Mouse (Mus musculus): ENCODE results near the gene Nkx3-2.

Nkx3-2 gene

DNA sequence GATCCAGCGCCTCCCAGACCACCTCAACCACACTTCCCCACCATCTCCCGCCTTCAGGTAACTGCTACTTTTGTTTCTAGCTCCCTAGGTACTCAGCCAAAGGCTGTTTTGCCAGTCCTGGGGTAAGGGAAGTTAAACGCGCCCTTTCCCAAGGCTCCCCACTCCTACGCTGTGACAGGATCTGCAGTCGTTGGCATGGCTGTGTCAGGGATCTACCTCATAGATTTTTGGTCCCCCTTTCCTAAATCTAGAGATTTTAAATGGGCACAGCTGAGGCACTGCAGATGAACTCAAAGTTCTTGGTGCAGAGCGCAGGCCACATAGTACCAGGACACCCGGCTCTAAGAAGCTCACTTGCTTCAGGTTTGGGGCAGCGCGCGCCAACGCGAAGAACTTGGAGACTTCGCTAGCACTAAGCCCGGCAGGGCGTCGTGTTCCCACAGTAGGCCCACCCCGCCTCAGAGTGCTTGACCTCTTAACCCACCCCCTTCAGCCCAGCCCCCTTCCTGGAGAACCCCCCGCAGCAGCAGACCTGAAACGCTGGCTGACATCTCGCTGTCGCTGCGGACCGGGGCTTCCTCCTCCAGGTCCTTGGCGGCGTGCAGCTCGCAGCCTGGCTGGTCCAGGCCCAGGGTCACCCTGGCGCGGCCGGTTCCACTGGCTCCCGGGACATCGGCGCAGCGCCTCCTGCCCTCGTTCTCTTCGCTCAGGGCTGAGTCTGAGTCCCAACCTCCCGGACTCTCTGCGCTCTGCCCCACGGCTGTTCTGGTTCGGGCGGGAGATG, 1.2 kb downstream of the Nkx3-2 start:
- in situ Hi-C loops (cut with MseI, MboI), result loop anchor here (10.0 kb wide), 1 partner anchor 638 kb away; no protein-coding TSS in a partner anchor

DNA sequence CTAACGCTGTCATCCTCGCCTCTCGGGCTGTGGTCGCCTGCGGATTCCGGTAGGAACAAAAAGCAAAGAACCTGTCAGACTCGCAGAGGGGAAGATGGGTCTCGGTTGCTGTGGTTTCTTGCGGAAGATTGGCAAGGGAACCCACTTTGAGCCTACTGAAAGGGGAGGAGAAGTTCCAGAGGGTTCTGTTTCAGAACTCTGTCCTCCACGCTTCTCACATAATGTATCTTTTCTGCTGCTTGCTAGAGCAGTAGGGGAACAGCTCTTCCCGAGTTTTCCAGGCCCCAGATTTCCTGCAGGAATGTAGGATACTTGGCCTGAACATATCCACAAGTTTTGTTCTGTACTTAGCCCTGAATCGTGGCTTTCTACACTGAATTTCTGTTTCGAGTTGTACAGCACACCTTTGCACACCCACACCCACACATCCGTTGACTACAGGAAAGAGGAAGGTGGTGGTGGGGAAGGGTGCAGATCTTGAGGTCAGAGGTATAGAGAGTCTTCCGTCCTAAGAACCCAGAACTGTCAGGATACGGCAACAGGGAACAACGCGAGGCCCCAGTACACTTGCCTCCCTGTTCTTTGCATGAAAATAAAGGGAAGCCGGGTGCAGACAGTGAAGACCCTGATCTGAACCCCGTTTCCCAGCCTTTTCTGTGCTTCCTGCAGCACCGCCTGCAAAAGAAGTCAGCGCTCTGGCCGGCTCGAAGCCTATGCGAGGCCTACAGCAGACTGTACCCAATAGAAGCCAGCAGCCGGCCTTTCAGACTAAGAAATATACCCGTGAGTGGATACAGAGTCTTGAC, 2.0 kb downstream of the Nkx3-2 start:
- in situ Hi-C loops (cut with MseI, MboI), result loop anchor here (10.0 kb wide), 1 partner anchor 638 kb away; no protein-coding TSS in a partner anchor

DNA sequence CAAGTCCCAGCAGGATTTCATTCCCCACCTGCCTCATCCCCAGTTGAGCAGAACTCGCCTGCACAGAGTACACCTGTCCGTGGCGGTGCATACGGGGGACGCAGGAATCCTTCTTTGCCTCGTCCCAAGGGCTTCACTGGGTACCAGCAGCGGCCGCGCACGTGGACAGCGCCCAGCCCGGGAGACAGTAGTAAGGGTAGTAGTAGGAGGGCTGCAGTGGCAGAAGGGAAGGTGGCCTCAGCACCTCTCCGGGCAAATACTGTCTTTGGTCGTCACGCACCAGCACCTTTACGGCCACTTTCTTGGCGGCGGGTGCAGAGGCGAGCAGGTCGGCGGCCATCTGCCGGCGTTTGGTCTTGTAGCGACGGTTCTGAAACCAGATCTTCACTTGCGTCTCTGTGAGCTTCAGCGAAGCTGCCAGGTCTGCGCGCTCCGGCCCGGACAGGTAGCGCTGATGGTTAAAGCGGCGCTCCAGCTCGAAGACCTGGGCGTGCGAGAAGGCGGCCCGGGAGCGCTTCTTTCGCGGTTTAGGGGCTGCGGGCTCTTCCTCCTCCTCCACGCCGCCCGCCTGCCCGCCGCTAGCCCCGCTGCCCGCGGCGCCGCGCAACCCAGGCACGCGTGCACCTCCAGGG, 2.7 kb downstream of the Nkx3-2 start:
- in situ Hi-C loops (cut with MseI, MboI), result loop anchor here (10.0 kb wide), 1 partner anchor 637 kb away; no protein-coding TSS in a partner anchor

DNA sequence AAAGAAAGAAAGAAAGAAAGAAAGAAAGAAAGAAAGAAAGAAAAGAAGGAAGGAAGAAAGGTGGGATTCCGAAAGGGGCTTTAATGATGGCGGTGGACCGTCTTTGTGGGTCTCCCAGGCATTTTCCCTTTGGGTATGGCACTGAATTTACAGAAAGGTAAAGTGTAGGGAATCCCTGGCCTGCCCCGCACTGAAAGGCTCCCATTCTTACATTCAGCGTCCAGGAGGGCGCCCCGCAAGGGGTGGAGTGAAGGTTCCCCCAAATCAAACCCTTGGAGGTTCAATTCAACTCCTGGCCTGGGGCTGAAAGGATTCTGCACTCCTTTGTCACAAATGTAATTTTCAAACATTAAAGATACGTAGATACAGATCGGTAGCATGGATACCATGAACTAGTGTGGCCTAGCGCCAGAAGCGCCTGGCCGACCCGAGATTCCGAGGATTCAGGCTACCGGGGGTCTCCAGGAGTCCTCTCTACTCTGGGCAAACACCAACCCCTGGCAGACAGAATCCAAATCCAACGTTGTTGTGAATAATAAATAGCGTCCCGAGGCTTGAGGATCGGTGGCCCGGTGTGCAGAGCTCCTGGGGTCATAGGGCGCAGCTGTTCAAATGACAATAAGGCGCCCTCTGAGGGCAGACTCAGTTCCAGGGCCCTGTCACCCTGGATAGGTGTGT, 3.3 kb downstream of the Nkx3-2 start:
- in situ Hi-C loops (cut with MseI, MboI), result loop anchor here (10.0 kb wide), 1 partner anchor 636 kb away; no protein-coding TSS in a partner anchor

DNA sequence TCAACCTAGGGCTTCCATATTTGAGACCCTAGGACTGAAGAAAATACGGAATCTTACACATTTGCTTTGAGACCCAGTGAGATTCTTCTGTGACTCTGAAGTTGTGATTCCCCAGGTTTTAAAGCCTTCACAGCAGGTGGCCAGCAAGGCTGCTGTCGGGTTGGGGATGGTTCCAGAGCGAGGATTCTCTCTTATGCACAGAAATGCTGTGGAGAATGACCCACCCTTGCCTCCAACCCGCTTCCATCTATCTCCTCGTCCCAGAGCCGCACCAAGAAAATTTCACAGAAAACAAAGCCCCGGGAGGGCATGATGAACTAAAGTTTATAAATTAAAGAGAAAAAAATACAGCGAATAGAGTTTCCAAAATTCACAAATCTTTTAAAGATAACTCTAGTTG, 4.2 kb downstream of the Nkx3-2 start:
- in situ Hi-C loops (cut with MseI, MboI), result loop anchor here (10.0 kb wide), 1 partner anchor 635 kb away; no protein-coding TSS in a partner anchor

DNA sequence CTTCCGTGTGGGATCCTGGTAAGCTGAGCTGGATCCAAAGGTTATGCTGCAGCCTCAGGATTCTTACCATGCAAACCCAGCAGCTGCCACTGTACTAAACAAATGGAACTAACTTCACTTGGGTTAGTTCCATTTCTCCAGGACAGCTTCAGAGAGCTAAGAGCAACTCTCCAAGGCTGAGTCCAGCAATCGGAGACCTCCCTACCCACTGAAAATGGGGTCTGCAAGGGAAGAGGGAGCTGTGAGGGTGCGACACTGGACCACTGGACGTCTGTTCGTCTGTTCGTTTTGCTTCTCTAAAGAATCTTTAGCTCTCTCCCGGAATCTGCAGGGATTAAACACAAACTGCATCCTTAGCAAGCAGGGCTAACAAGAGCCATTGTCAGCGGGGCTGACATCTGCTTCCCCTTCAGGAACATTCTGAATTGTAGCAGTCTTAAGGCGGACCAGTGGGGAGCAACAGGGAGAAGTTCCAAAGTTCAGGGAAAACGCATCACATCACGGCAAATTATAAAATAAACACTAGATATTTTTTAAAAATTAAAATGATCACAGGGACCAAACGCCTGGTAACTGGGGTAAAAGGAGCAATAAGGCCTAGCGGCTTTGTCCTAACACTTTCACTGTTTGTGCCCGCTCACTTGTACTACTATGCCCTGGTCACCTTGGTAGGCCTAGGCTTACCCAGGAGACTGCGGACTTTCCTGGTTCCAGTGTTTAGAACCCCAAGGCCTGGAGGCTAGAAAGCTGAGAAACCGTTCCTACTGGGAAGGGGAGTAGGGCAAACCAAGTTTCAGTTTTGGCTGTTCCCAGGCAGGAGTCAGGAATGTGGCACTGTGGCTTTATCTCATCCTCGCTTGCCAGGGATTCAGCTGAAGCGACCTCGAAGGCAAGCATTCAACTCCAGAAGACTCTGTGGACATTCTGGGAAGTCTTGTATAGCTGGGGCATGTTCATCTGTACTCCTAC, 5.3 kb downstream of the Nkx3-2 start:
- in situ Hi-C loops (cut with MseI, MboI), result no loop called here

DNA sequence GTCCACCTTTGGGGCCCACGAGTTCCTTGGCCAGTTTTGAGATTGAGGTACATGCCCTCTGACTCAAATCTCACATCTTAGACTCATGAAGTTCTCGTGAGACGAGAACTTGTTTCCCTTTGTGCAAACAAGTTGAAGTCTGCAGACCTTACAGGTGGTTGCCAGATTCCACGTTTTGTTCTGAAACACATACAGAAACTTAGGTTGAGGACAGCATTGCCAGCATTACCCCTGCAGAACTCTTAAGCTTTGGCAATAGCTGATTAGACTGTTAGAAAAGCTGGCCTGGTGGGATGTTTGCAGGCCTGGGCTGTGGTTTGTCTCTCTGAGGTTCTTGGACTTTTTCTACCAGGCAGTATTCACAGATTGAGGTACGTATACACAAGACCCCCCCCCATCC, 7.0 kb downstream of the Nkx3-2 start:
- in situ Hi-C loops (cut with MseI, MboI), result no loop called here

DNA sequence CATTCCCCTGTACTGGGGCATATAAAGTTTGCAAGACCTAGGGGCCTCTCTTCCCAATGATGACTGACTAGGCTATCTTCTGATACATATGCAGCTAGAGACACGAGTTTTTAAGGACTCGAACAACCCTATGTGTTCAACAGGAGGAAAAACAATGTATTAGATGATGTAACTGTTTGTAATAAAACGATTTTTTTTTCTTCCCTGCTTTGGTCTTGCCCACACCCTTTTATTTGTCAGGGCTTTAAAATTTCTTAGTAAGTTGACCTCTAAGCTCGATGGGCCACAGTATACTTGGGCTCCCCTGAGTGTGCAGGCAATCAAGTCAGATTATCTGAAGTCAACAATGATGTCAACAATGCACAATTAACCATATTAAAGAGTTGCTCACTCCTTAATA, 7.9 kb downstream of the Nkx3-2 start:
- in situ Hi-C loops (cut with MseI, MboI), result no loop called here

DNA sequence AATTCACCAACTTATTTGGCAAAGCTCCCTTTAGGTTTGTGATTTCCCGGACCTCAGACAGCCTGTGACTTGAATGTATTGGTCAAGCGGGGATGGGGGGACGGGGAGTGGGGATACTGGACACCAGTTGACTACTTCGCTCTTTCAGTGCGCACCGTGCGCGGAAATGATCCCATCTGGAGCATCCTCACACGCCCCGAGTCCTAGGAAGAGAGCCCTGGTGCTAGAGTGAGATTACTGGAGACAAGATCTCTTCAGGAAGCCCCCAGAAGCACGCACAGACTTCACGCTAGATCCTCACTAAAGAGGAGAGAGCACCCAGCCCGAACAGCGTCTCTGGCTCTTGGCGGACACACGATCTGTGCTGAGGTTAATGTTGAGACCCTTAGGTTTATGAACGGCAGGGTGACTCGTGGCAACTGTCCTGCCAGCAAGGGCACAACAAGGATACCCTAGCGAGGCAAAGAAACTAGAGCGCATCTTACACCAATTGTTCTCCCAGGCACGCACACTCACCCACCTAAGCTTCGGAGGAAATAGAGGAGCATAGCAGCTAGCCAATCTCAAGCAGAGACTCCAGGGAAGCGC, 8.8 kb downstream of the Nkx3-2 start:
- in situ Hi-C loops (cut with MseI, MboI), result no loop called here

DNA sequence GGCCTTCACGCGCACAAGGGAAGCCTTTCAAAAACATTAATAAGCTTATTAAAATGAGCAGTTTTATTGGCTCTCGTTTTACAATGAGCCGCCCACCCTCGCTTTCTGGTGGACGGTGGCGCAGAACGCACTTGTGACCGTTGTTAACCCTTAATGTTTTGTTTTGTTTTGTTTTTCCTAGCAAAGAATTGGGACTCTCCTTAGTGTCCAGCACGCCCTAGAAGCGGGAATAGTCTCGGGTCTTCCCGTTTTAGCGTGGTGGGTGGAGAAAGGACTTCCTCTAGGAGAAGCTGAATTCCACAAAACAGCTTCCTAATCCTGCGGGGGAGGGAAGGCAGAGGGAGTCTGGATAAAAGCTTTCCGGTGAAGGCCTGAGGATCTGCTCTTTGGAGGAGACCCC, 9.5 kb downstream of the Nkx3-2 start:
- in situ Hi-C loops (cut with MseI, MboI), result no loop called here

DNA sequence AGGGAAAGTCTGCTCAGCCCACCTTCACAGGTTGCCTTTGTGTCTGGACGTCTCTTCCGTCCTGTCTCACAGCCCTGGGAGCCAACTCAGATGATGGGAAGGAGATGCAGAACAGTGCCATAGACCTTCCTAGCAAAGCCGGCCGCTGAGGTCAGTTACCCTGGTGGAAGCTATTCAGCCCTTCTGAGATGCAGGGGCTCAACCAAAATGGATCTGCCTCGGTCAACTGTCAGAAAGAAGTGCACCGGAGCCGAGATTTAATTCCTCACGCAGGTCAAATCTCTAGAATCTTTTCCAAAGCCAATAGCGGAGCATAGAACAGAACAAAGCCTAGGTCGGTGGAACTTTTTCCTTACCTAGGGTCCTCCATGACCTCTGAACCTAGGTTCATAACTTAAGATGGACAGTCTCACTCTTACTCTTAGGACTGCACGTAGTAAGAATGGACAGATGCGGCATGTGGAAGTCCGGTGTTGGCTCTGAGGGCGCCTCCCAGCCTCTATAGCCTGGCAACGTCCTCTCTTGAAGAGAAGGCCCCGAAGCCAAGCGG, 10.0 kb downstream of the Nkx3-2 start:
- in situ Hi-C loops (cut with MseI, MboI), result no loop called here

DNA sequence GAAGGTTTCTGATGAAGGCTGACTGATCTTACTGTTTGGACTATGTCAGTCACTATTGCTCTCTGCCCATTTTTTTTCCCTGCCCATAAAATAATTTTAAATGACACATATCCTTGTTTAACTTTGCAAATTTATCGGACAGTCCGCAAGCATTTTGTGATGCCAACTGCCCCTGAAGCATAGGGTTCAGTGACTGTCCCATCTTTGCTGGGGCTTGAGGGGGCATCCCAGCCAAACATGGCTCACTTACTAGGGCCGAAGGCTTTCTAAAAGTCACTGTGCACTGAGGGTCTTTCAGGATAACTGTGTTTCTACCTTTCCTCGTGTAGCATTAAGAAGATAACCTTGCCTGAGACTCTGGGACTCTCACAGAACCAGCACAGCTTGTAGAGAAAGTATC, 11.6 kb downstream of the Nkx3-2 start:
- in situ Hi-C loops (cut with MseI, MboI), result no loop called here

DNA sequence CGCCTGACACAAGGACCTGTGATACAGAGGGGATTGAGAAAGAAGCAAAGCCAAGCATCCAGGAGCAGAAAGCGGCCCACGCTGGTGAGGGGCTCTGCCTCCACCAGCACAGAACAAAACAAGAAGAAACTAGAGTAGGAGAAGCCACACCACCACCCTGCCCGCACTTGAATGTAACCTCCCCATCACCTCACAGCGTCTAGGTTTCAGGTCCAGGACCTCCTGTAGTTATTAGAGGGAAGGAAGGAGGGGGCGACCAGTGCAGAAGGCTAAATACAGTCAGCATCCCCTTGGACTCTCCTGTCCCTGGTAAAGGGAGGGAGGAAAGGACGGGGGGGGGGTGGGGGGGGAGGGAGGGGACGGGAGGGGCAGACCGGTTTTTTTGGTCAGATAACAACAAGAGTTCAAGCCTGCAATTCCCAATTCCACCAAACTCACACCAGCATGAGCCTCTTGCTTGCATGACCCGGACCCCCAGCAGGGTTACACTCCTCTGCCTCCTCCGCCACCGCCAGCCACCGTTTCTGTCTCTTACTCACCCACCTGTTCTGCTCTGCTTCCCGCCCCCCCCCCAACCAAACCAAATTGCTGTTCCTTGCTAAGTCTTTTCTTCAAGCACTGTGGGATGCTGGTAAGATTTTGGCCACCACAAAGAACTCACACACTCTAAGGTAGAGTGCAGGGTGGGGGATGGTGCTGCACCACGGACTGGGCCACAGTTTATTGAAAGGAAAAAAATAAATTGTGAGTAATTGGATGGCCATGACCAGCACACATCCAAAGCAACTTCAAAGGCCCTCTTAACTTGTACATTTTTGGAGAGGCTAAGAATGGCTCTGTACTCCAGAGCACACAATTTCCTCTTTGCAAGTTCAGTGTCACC, 19.2 kb downstream of the Nkx3-2 start:
- in situ Hi-C loops (cut with MseI, MboI), result no loop called here

DNA sequence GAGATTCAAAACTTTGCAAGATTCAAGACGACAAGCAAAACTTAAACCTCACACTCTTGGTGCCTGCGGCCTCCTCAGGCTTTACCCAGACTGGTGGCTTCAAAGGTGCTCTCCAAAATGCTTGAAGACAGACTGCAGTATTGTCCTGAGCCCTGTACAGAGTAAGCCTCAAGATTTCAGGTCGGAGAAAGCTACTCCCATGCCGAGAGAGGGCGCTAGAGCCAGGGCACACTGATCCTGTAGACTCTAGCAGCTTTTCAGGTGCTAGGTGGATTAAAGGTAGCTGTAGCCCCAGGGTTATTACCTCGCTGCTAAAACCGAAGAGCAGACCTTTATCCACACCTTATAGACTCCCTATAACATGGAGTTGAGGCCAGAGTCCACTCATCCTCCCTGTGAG, 20.1 kb downstream of the Nkx3-2 start:
- in situ Hi-C loops (cut with MseI, MboI), result no loop called here

DNA sequence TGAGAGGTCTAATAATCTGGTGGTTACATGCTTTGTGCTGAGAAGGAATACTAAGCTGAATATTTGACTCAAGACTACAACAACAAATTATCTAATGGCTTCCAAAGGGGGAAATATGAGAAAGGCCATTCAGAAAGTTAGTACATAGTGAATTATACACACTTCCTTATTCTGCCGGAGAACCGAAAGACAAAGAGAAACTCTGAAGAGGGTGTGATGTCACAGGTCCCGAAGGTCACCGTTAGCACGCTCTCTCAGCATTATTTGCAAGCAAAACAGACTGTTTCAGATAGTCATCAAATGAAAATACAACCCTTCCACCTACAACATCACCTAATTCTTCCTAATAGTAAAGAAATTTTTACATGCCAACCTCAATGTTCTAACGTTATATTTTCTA, 25.5 kb downstream of the Nkx3-2 start:
- in situ Hi-C loops (cut with MseI, MboI), result no loop called here

DNA sequence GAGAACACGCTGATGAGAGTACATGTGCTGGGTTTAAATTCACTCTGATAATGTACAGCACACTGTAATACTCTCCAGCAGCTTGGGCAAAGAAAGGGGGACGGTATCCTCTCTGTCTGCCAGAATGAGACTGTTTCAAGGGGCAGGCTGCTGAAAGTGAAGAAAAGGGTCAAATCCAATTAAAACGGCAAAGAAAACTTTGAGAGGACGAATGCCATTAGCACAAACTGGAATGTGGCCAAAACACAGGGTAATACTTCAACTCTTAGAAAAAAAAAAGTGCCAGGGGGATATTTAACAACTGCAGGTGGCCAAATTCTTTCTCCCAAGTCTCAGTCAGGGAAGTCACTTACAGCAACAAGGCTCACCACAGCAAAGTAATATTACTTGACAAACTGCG, 27.3 kb downstream of the Nkx3-2 start:
- in situ Hi-C loops (cut with MseI, MboI), result no loop called here

DNA sequence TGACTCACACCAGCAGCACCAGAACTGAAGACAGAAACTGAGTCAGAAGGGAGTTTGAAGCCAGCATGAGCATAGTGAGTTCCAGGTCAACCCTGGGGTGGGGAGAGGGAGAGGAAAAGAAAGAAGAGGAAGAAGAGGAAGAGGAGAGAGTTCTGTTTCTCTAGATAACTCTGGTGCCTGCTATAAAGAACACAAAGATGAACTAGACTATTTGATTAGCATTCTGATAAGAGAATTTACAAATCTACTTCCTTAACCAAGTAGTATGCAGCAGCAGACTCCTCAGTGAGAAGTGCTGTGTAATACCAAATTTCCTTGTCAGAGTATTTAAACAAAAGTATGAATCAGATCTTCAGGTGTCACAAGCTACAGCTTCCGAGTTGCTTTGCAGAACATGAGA, 37.3 kb downstream of the Nkx3-2 start:
- in situ Hi-C loops (cut with MseI, MboI), result no loop called here

DNA sequence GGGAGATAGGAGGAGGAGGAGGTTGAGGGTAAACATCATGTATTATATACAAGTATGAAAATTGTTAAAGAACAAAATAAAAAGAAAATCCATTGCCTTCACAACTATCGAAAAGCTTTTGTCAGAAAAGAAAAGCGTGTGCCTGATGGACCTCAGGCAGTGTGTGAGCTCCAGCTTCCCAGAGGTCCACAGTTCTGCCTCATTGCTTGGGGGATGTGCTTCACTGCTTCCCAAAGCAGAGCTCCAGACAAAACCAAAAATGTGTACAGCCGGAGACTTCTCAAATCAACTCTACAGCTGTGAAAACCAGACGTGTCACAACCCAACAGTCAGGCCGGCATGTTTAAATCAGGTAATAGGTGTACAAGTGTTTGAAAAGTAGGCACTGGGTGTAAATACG, 38.7 kb downstream of the Nkx3-2 start:
- in situ Hi-C loops (cut with MseI, MboI), result no loop called here
